Mouse (Mus musculus) left cerebral cortex, adult 9 months (tissue): ENCODE measurements around the gene Olfr553.
"Not testable (repeated sequence)": the region's sequence is repeated elsewhere in the genome, so short reads cannot be mapped to it uniquely, and the experiment has no call there.

Source experiments
- DNase-seq, 2 experiments: peaks; one replicate each; pipeline ENCODE4 v3.0.0; 2022; ENCODE audit warnings: low spot score in 2 of 2

Gene Olfr553

GRCm38 (mm10) chr7:102618118-102618517, at the start of gene Olfr553:
TSS of gene Olfr553 (minus strand) at chr7:102618218.
- no peak for DNase-seq

GRCm38 (mm10) chr7:102665378-102665777, 47.4 kb upstream of the Olfr553 start:
- peak in 1 of 2 experiments; percentile 8 for DNase-seq

- no peak for DNase-seq
Measured at GRCm38 (mm10) chr7:102664599-102664998, 46.6 kb upstream of the Olfr553 start, which contains the start of gene Olfr556. TSS of gene Olfr556 (plus strand) at chr7:102664899.

GRCm38 (mm10) chr7:102658523-102658922, 40.5 kb upstream of the Olfr553 start, which contains the start of gene Olfr555:
TSS of gene Olfr555 (plus strand) at chr7:102658823.
- no peak for DNase-seq

- not testable (repeated sequence) for DNase-seq
Measured at GRCm38 (mm10) chr7:102644945-102645344, 26.9 kb upstream of the Olfr553 start.

GRCm38 (mm10) chr7:102638132-102638531, 20.1 kb upstream of the Olfr553 start, which contains the start of gene Olfr554:
TSS of gene Olfr554 (plus strand) at chr7:102638432.
- DNase-seq, result no peak

- DNase-seq, result peak in 1 of 2 experiments; percentile 44
Measured at GRCm38 (mm10) chr7:102636665-102637064, 18.6 kb upstream of the Olfr553 start.

GRCm38 (mm10) chr7:102620368-102620767, 2.4 kb upstream of the Olfr553 start:
- DNase-seq, result not testable (repeated sequence)

- DNase-seq, result no peak
Measured at GRCm38 (mm10) chr7:102619608-102620007, 1.6 kb upstream of the Olfr553 start.

- no peak for DNase-seq
Measured at GRCm38 (mm10) chr7:102597378-102598031, 20.5 kb downstream of the Olfr553 start, which contains the start of gene Olfr552. TSS of gene Olfr552 (plus strand) at chr7:102597770.

GRCm38 (mm10) chr7:102591786-102592185, 26.2 kb downstream of the Olfr553 start, which contains the start of gene Olfr551:
TSS of gene Olfr551 (minus strand) at chr7:102591886.
- DNase-seq, result no peak

GRCm38 (mm10) chr7:102575998-102576397, 42.0 kb downstream of the Olfr553 start:
- no peak for DNase-seq

- no peak for DNase-seq
Measured at GRCm38 (mm10) chr7:102573174-102573830, 44.7 kb downstream of the Olfr553 start.

- DNase-seq, result no peak
Measured at GRCm38 (mm10) chr7:102571142-102571541, 46.9 kb downstream of the Olfr553 start, which contains the start of gene Olfr550. TSS of gene Olfr550 (plus strand) at chr7:102571442.

GRCm38 (mm10) chr7:102566219-102566618, 51.8 kb downstream of the Olfr553 start:
- DNase-seq, result no peak

- peak; percentile 6 to 55 for DNase-seq
Measured at GRCm38 (mm10) chr7:102564999-102565997, 52.7 kb downstream of the Olfr553 start, which contains the start of gene Trim21. TSS of gene Trim21 (minus strand) at chr7:102565486.
